Mouse (Mus musculus) C2C12 (cell line): ENCODE results near the gene Tspan4. TPM values are rescaled to one million over a fixed set of nuclear protein-coding genes. Genes with fewer than 3 reads are reported as not detected.

Experiments used
- H3K27me3 ChIP-seq: one replicate; pipeline ENCODE4 v1.6.1; 2011; ENCODE audit not compliant: control insufficient read depth, insufficient read depth, insufficient read length
- H3K36me3 ChIP-seq: one replicate; pipeline ENCODE4 v1.6.1; 2011; ENCODE audit not compliant: control insufficient read depth, insufficient read depth
- H3K4me3 ChIP-seq: one replicate; pipeline ENCODE4 v1.5.1; 2011; ENCODE audit warnings: mild to moderate bottlenecking, control low read depth; ENCODE audit not compliant: poor library complexity, insufficient read depth, severe bottlenecking
- H3K79me2 ChIP-seq: one replicate; pipeline ENCODE4 v1.6.1; 2011; ENCODE audit not compliant: control insufficient read depth, insufficient read depth
- H3K79me3 ChIP-seq: one replicate; pipeline ENCODE4 v1.6.1; 2011; ENCODE audit warnings: low read depth, control low read depth
- H3ac ChIP-seq: one replicate; pipeline ENCODE3; 2011; ENCODE audit warnings: low read depth; ENCODE audit not compliant: control insufficient read depth, insufficient read length
- CEBPB ChIP-seq: IDR thresholded peaks from one replicate; pipeline ENCODE4 v1.6.1; 2011; ENCODE audit warnings: low read depth, mild to moderate bottlenecking, control low read depth, moderate library complexity
- CTCF ChIP-seq: IDR thresholded peaks from one replicate; pipeline ENCODE4 v1.5.1; 2011; ENCODE audit not compliant: control insufficient read depth, insufficient read depth, insufficient read length
- FOSL1 ChIP-seq: IDR thresholded peaks from one replicate; pipeline ENCODE4 v1.8.0; 2011; ENCODE audit warnings: mild to moderate bottlenecking, low read length; ENCODE audit not compliant: poor library complexity, insufficient read depth, severe bottlenecking
- MAX ChIP-seq: IDR thresholded peaks from one replicate; pipeline ENCODE4 v1.6.1; 2011; ENCODE audit warnings: mild to moderate bottlenecking, control low read depth
- MYOD1 ChIP-seq: IDR thresholded peaks from one replicate; pipeline ENCODE4 v1.6.1; 2011; ENCODE audit warnings: low read depth; ENCODE audit not compliant: control insufficient read depth, insufficient read length
- MYOG ChIP-seq: IDR thresholded peaks from one replicate; pipeline ENCODE4 v1.6.1; 2011; ENCODE audit not compliant: control insufficient read depth, insufficient read length; ENCODE audit errors: extremely low read depth
- USF1 ChIP-seq: IDR thresholded peaks from one replicate; pipeline ENCODE4 v1.6.1; 2011; ENCODE audit warnings: low read depth, mild to moderate bottlenecking, control low read depth, moderate library complexity
- polyA plus RNA-seq: library from polyadenylated mRNA; unstranded; fragments of >200 nt; fragmentation: generic; extraction: Trizol; gene quantifications from one replicate; pipeline ENCODE4 v1.2.1, GENCODE M21; 2012; ENCODE audit warnings: missing spikeins

Tspan4 gene
- polyA plus RNA-seq, 1 experiment = 278 TPM

DNA sequence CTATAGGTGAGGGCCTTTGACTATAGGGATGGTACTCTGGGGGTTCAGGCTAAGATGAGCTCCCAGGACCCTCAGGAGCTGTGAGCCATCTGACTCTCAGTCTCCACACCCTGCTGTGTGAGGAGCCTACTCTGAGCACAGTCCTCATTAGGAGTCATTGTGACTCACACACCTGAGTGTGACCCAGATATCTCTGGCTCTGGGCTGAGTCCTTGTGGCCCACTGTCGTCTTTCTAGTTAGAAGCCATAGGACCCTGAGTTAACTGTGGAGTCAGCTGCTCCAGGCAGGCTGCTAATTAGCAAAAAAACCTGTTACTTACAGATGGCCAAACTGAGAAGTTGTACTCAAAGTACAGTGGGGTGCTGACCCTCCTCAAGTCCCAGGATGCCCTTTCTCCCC is 18.7 kb downstream of the Tspan4 start:
- Histone ChIP-seq H3ac (no peak overlapping the region), H3K79me2 (no peaks in the 10 kb centered on the region), H3K27me3 (no peaks in the 10 kb centered on the region), H3K79me3 (no peaks in the 10 kb centered on the region), H3K4me3 (no peak overlapping the region), H3K36me3 (peaks cover 42% of the 10 kb centered on the region)
- no peak for TF ChIP-seq FOSL1

DNA sequence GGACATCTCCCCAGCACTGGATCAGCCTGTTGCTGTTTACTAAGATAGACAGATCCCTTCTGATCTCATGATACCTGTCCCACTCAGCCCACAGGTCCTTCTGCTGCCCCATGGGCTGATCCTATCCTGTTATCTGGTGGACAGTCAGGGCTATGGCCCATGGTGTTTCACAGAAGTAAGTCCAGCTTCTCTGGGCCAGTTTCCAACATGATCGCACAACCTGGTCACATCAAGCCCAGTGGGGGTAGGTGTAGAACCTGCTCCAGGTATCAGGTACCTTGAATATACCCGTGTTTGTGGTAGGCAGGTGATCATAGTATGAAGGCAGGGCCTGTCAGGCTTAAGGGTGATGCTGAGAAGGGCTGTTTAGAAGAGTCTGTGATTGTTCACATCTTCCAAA is 20.3 kb downstream of the Tspan4 start:
- H3ac ChIP-seq = no peak overlapping the region
- peaks cover 28% of the 10 kb centered on the region for H3K36me3 ChIP-seq
- no peaks in the 10 kb centered on the region for H3K27me3 ChIP-seq

DNA sequence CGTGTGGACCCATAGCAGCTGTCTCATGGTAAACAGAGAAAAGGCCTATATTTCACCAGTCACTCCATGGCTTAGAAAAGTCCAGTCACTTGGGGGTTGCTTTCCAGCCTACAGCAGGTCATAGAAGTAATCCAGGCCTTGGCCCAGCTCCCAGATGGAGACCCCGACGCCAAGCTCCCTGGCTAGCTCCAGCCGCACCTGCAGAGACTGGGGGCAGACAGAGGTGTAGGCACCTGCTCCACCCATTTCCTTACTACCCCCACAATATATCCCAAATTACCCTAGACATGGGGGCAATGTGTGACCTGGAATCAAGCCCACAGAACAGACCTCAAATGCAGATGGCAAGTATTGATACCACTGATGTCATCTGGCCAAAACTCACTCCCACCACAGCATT is 20.9 kb downstream of the Tspan4 start:
- Histone ChIP-seq H3K79me2 (no peaks in the 10 kb centered on the region), H3K27me3 (no peaks in the 10 kb centered on the region), H3K36me3 (peaks cover 22% of the 10 kb centered on the region), H3K79me3 (no peaks in the 10 kb centered on the region), H3ac (no peak overlapping the region), H3K4me3 (no peak overlapping the region)
- no peak for TF ChIP-seq CTCF
- no peak for TF ChIP-seq MYOG
- TF ChIP-seq MYOD1 = no peak
- no peak for TF ChIP-seq CEBPB
- no peak for TF ChIP-seq MAX
- no peak for TF ChIP-seq FOSL1
- no peak for TF ChIP-seq USF1

More for the DNA sequence above, 20.3 kb downstream of the Tspan4 start:
- Histone ChIP-seq H3K4me3 (no peak overlapping the region), H3K79me2 (no peaks in the 10 kb centered on the region), H3K79me3 (no peaks in the 10 kb centered on the region)
- TF ChIP-seq USF1 = no peak
- no peak for TF ChIP-seq CTCF
- TF ChIP-seq MYOD1 = no peak
- no peak for TF ChIP-seq MAX
- TF ChIP-seq FOSL1 = no peak
- no peak for TF ChIP-seq MYOG
- TF ChIP-seq CEBPB = no peak

DNA sequence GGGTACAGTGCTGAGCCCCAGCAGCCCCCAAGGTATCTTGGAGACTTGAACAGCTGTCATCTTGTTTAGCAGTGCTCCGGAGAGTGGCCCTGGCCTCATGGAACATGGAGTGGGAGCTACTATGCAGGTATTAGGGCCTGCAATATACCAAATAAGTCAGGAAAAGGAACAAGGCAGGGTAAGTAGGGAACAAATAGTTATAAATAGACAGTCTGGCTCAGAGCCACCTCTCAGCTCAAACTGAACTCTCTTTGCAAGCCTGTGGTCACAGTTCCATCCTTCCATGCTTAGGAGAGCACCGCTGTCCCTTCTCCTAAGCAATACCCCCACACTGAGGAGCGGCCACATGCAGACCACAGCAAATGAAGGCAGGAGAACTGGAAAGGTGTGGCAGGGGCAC is 22.6 kb downstream of the Tspan4 start:
- Histone ChIP-seq H3K36me3 (peaks cover 8% of the 10 kb centered on the region), H3K79me2 (no peaks in the 10 kb centered on the region), H3K79me3 (no peaks in the 10 kb centered on the region), H3K4me3 (no peak overlapping the region), H3ac (no peak overlapping the region), H3K27me3 (no peaks in the 10 kb centered on the region)
- TF ChIP-seq MAX = no peak

DNA sequence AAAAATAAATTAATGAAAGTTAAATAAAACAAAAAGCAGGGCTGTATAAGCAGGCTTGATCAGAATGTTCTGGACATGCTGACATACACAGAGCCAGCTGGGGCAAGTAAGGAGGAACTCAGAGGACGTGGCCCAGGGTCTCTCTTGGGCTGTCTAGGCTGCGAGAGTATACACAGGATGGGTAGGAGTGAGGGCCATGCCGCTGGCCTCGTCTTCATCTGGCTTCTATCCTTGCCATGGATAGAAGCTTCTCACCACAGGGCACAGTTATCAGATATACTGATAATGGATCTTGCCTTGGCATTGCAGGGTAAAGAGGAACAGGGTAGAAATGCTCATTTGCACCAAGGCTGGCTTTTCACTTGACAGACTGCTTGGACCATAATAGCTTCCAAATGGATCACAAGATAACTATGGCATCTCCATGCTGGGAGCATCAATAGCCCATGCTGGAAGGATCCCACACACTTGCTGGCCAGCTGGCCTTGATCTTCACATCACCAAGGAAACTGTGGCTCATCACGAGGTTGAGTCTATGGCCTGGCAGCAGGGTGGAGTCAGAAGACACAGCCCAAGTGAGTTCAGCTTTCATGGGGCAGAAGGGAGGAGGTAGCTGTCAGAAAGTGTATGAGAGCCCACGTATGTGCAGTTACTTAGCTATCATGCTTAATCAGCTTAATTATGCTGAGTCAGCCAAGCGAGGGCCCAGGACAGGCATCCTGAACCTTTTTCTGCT is 26.9 kb downstream of the Tspan4 start:
- H3ac ChIP-seq = no peak overlapping the region
- no peaks in the 10 kb centered on the region for H3K27me3 ChIP-seq
- no peaks in the 10 kb centered on the region for H3K36me3 ChIP-seq
- no peaks in the 10 kb centered on the region for H3K79me2 ChIP-seq
- no peak for TF ChIP-seq CEBPB
- H3K4me3 ChIP-seq = no peak overlapping the region
- H3K79me3 ChIP-seq = no peaks in the 10 kb centered on the region

DNA sequence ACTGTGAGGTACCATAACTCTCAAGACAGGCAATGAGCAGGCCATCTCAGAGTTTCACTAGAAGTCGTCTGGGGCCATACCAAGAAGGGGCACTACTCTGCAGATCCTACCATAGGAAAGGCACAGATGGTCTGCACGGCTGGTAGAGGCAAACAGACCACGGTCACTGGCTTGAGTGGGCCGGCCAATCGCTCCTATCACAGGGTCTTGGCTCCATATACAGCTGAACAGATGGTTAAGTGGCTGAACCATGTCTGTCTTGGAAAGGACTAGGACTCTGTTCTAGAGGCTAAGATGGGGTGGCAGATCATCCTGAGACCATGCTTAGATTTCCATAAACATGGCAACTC is 27.5 kb downstream of the Tspan4 start:
- Histone ChIP-seq H3K79me2 (no peaks in the 10 kb centered on the region), H3K36me3 (no peaks in the 10 kb centered on the region), H3K4me3 (no peak overlapping the region), H3K27me3 (no peaks in the 10 kb centered on the region), H3ac (no peak overlapping the region), H3K79me3 (no peaks in the 10 kb centered on the region)
- no peak for TF ChIP-seq MYOD1
- TF ChIP-seq FOSL1 = no peak
- no peak for TF ChIP-seq CEBPB
- TF ChIP-seq CTCF = no peak
- TF ChIP-seq MAX = no peak
- no peak for TF ChIP-seq MYOG
- no peak for TF ChIP-seq USF1

DNA sequence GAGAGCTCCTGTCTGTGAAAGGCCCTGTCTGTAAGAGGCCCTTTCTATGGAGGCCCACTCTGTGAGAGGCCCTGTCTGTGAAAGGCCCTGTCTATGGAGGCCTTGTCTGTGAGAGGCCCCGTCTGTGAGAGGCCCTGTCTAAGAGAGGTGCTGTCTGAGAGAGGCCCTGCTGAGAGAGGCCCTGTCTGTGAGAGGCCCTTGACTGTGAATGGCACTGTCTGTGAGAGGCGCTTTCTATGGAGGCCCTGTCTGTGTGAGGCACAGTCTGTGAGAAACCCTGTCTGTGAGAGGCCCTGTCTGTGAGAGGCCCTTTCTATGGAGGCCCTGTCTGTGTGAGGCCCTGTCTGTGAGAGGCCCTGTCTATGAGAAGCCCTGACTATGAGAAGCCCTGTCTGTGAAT is 31.2 kb downstream of the Tspan4 start:
- Histone ChIP-seq H3K27me3 (no peaks in the 10 kb centered on the region), H3K79me3 (no peaks in the 10 kb centered on the region), H3K79me2 (no peaks in the 10 kb centered on the region), H3K4me3 (no peak overlapping the region), H3ac (no peak overlapping the region), H3K36me3 (no peaks in the 10 kb centered on the region)
- no peak for TF ChIP-seq MAX
- no peak for TF ChIP-seq CTCF
- TF ChIP-seq USF1 = no peak
- TF ChIP-seq CEBPB = no peak
- TF ChIP-seq MYOG = no peak
- TF ChIP-seq MYOD1 = no peak
- TF ChIP-seq FOSL1 = no peak
